Mouse (Mus musculus) naive thymus-derived CD4-positive, alpha-beta T cell, adult 2 months (primary cell): ENCODE measurements around the gene Gm15557.

Source experiments
- DNase-seq: peaks from one replicate; pipeline ENCODE4 v3.0.0-alpha.2; 2011; ENCODE audit warnings: low read depth

The Gm15557 gene

DNA sequence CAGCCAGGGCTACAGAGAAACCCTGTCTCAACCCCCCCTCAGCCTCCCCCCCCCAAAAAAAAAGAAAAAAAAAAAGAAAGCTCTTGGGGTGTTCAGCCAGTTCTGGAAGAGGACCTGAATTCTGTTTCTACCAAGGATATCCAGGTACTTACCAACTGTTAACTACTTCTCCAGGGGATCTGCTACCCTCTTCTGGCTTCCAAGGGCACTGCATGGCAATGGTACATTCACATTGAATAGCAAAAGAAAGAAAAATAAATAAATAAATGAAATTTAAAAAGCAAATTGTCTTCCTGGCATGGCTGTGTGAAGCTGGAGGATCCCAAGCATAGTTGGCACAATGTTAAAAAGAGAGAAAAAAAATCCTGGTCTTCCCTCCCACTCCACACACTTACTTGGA, 11.5 kb downstream of the Gm15557 start:
- peak; percentile 49 for DNase-seq

DNA sequence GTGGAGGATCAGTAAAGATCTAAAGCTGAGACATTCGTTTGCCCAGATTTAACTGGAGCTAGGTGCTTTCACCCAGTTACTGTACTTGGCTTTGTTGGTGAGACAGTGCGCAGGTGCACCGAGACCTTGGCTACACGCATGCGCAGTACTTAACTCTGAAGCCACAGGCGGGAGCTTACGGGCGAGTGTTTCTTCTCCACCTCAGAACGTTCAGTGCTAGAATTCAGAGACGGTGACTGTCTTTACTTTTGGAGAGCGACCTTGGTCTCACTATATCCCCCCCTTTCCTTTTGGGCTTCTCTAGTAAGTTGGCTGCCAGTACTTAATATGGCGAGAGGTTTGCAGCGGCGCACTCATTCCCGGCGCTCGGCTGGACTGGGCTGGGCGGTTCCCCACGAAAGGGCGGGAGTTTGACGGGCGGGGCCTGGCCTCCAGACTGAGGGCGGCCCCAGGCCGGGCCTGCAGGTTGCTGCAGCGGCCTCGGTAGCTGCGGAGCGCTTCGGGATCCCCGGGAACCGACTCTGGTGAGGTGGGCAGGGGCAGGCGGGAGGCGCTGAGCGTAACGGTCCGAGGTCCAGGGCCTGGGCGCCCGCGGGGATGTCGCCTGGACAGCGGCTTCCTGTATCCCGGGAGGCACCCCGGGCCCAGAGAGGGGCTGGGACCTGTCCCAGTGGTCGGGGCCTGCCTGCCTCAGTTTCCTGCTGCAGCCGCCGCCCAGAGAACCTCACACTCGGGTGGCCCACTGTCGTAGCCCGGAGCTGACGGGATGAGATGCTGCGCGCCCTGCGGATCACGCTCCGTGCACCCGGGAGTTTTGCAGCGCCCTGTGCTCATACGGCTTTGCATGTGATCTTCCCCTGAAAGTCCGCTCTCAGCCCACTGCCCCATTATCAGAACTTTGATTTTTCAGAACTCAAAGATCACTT, 15.9 kb downstream of the Gm15557 start, which contains the start of gene Cep250:
TSS of gene Cep250 (plus strand) at position 325 of the 926 bp plus-strand sequence.
- peak; percentile 95 for DNase-seq

DNA sequence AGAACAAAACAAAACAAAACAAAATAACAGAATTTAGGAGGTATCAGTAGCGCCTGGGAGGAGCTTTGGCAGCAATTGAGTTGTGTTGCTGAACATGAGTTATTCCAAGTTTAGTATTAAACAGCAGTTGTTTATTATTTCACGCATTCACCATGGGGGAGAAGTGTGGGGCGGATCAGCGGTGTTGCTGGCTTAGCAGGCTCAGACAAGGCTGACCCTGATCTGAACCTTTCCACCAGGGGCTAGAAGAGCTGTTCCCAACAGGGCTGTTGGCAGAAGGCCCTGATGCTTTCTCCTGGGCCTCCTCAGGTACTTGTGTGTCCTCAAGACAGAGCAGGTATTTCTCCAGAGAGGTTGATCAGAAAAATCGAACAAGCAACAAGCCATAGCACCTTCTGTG, 19.5 kb downstream of the Gm15557 start:
- DNase-seq, result no peak

DNA sequence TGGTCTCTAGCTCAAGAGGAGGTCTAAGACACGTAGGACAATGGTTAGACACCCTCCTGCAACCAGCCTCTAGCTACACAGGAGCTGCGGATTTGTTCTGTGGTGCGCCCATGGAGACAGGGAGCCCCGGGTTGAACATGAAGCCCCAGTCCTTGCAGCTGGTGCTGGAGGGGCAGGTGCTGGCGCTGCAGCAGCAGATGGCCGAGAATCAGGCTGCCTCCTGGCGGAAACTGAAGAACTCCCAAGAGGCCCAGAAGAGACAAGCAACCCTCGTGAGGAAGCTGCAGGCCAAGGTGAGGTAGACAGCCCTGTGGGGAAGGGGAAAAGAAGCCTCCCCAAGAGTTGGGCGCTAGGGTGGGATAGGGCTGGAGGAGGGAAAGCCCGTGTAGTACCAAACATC, 21.3 kb downstream of the Gm15557 start:
- DNase-seq, result no peak

DNA sequence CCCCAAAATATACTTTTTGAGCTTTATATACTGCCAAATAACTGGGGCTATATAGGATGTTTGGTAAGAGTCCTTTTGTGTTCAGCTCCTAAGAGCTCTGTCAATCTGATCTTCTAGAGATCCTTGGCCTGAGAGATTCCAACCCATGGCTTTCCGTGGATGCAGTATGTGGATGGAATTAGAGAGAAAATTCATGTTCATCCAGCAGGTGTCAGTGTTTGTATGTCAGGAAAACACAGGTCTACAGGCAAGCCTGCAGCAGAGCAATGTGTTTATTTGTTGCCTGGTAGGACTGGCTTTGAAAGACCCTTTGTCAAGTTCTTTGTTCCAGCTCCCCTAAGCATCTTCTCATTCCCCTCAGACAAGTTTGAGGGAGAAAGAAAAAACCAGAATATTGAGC, 22.5 kb downstream of the Gm15557 start:
- peak; percentile 27 for DNase-seq

DNA sequence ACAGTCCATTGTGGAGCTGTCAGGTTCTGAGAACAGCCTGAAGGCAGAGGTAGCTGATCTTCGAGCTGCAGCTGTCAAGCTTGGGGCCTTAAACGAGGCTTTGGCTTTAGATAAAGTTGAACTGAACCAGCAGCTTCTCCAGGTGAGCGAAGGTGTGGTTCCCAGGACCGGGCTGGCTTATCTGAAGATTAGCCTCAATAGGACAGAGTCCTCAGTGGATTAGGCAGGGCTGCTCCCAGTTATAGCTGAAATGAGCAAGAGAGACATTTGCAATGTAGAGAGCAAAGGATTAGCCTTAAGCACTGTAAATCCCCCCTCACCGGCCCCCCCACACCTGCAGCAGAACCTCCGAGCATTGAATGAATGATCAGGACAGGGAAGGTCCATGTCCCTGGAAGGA, 32.8 kb downstream of the Gm15557 start:
- DNase-seq, result no peak

DNA sequence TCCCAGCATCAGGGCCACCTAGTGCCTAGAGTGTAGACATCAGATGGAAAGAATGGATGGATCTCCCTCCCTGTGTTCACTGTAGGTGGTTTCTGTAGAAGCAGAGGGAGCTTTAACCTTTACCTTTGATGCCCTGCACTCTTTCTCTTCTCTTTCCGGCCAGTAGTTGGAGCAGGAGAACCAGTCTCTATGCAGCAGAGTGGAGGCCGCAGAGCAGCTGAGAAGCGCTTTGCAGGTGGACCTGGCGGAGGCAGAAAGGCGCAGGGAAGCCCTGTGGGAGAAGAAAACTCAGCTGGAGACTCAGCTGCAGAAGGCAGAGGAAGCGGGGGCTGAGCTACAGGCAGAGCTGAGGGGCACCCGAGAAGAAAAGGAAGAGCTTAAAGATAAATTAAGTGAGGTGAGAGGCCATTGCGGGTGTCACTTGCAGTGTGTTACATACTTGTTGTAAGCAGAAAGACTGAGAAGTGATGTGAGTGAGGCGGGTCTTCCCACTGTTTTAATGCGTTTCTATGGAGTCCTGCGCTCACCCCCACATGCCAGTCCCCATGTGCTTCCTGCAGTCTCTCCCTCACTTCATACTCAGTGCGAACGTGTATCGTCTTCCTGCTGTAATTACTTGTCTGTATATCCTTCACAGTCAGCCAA, 33.7 kb downstream of the Gm15557 start:
- DNase-seq, result peak; percentile 30

DNA sequence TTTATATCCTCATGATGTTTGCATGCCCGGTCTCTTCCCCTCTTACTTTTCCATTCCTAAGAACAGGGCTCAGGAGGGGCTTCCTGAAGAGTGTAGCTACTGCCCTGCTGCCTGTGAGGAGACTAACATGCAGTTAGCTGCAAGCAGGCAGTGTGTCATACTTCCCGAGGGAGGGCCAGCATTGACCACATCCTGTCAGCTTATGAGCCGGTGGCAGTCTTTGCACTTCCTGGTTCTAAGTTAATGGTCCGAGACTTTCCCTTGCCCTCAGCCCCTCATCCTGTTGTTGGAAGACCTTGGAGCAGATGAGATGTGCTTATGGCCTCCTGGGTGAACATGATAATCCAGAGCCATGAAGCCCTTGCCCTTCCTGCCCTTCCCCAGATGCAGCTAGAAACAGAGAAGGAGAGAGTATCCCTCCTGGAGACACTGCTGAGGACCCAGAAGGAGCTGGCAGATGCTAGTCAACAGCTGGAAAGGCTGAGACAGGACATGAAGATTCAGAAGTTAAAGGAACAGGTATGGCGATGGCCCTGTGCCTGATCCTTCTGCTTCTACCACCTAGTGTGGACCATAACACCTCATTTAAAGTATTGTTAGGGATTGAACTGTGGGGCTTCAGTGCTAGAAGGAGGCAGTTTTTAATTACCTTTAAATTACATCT, 38.9 kb downstream of the Gm15557 start:
- DNase-seq, result peak; percentile 73

DNA sequence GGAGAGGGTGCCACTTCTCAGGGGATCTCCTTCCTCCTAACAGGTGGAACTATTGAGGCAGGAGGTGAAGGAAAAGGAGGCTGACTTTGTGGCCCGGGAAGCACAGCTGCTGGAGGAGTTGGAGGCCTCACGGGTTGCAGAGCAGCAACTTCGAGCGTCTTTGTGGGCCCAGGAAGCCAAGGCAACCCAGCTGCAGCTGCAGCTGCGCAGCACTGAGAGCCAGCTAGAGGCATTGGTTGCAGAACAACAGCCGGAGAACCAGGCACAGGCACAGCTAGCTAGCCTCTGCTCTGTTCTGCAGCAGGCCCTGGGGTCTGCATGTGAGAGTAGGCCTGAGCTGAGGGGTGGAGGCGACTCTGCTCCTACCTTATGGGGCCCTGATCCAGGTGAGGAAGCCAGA, 45.2 kb downstream of the Gm15557 start:
- no peak for DNase-seq

DNA sequence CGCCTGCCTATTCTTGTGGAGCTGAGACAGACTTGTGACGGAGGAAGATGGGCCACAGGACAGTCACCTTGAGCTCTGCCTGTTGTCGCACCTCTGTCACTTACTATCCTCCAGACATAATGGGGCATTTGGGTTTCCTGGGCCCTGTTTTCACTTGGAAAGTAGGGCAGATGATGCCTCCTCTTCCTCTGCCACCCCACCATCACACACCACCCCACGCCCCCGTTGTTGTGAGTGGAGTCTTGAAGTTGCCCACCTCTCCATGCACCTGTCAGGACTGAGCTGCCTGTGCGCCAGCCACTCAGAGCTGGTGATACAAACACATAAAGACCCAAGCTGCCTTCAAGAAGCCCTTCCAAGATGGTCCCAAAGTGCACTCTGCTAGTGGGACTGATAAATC, 46.6 kb downstream of the Gm15557 start:
- no peak for DNase-seq

DNA sequence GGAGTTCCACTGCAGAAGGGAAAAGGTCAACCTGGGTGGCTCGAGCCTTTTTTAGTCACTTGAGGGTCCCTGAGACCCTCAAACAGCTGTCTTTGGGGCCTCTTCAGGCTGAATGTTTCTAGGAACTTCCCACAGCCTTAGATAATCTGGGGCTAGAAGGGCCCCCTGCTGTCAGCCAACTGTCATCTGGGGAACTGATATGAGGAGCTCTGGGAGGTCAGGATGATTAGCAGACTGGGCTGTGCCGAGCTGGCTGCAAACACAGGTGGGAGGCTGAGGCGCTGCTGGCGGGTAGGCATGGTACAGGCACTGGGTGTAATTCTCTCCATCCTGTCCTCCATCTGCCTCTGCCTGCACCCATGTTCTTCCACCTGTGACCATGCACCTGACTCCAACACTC, 48.6 kb downstream of the Gm15557 start:
- DNase-seq, result no peak

DNA sequence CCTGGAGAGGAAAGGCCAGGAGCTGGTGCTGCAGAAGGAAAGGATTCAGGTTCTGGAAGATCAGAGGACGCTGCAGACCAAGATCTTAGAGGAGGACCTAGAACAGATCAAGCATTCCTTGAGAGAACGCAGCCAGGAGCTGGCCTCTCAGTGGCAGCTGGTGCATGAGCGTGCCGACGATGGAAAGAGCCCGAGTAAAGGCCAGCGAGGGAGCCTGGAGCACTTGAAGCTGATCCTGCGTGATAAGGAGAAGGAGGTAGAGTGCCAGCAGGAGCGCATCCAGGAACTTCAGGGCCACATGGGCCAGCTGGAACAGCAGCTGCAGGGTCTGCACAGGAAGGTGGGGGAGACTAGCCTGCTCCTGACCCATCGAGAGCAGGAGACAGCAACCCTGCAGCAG, 50.6 kb downstream of the Gm15557 start:
- no peak for DNase-seq

DNA sequence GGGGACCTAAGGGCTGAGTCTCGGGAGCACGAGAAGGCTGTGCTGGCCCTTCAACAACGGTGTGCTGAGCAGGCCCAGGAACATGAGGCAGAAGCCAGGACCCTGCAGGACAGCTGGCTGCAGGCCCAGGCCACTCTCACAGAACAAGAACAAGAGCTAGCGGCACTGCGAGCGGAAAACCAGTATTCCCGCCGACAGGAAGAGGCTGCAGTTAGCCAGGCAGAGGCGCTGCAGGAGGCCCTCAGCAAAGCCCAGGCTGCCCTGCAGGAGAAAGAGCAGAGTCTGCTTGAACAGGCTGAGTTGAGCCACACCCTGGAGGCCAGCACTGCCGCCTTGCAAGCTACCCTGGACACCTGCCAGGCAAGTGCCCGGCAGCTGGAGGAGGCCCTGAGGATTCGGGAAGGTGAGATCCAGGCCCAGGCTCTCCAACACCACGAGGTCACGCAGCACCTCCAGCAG, 51.4 kb downstream of the Gm15557 start:
- DNase-seq, result no peak
